Mouse (Mus musculus): ENCODE data around the gene Greb1. TPM values are rescaled to one million over a fixed set of nuclear protein-coding genes. Genes with fewer than 3 reads are reported as not detected.

Greb1 gene
- polyA plus RNA-seq, 1 experiment from 2014 or later, result 5.0 TPM

GRCm38 (mm10) chr12:16662955-16663585 is 137.6 kb downstream of the Greb1 start:
- Histone ChIP-seq H3K27ac (replicated peaks; ENCODE audit: low read depth, low read length) (no peak overlapping the region), H3K4me1 (ENCODE audit: control insufficient read depth, insufficient read depth, low read length) (no peaks in the 10 kb centered on the region), H3K4me2 (ENCODE audit: low read depth, low read length) (no peak overlapping the region), H3K9me3 (replicated peaks; ENCODE audit: control insufficient read depth, low read length) (no peaks in the 10 kb centered on the region), H3K4me3 (ENCODE audit: low read depth, low read length) (no peak overlapping the region), H3K9ac (replicated peaks; ENCODE audit: low read length) (no peak overlapping the region), H3K27me3 (ENCODE audit: control insufficient read depth, insufficient read depth, low read length) (no peaks in the 10 kb centered on the region), H3K36me3 (replicated peaks; ENCODE audit: control insufficient read depth, insufficient read depth, low read depth, low read length) (no peaks in the 10 kb centered on the region)
- 80% methylated on average over 6 of the region's 6 CpGs for WGBS
- ATAC-seq (replicated peaks; ENCODE audit: insufficient number of reproducible peaks, low FRiP score, low TSS enrichment, low read depth) (no peak), DNase-seq (ENCODE audit: low spot score) (no peak)

- Histone ChIP-seq H3K4me2 (ENCODE audit: low read depth, low read length) (no peak overlapping the region), H3K36me3 (replicated peaks; ENCODE audit: control insufficient read depth, insufficient read depth, low read depth, low read length) (no peaks in the 10 kb centered on the region), H3K27me3 (ENCODE audit: control insufficient read depth, insufficient read depth, low read length) (no peaks in the 10 kb centered on the region), H3K9ac (replicated peaks; ENCODE audit: low read length) (no peak overlapping the region), H3K27ac (replicated peaks; ENCODE audit: low read depth, low read length) (no peak overlapping the region), H3K4me1 (ENCODE audit: control insufficient read depth, insufficient read depth, low read length) (no peaks in the 10 kb centered on the region), H3K4me3 (ENCODE audit: low read depth, low read length) (no peak overlapping the region), H3K9me3 (replicated peaks; ENCODE audit: control insufficient read depth, low read length) (no peaks in the 10 kb centered on the region)
- 87% methylated on average over 2 of the region's 2 CpGs for WGBS
- DNase-seq (ENCODE audit: low spot score) (no peak), ATAC-seq (replicated peaks; ENCODE audit: insufficient number of reproducible peaks, low FRiP score, low TSS enrichment, low read depth) (no peak)
These were observed 138.8 kb downstream of the Greb1 start for GRCm38 (mm10) chr12:16661936-16662335.

GRCm38 (mm10) chr12:16661459-16661858 is 139.2 kb downstream of the Greb1 start:
- Histone ChIP-seq H3K27me3 (ENCODE audit: control insufficient read depth, insufficient read depth, low read length) (no peaks in the 10 kb centered on the region), H3K4me1 (ENCODE audit: control insufficient read depth, insufficient read depth, low read length) (no peaks in the 10 kb centered on the region), H3K4me3 (ENCODE audit: low read depth, low read length) (no peak overlapping the region), H3K4me2 (ENCODE audit: low read depth, low read length) (no peak overlapping the region), H3K36me3 (replicated peaks; ENCODE audit: control insufficient read depth, insufficient read depth, low read depth, low read length) (no peaks in the 10 kb centered on the region), H3K9ac (replicated peaks; ENCODE audit: low read length) (no peak overlapping the region), H3K27ac (replicated peaks; ENCODE audit: low read depth, low read length) (no peak overlapping the region), H3K9me3 (replicated peaks; ENCODE audit: control insufficient read depth, low read length) (no peaks in the 10 kb centered on the region)
- no peak for ATAC-seq (replicated peaks; ENCODE audit: insufficient number of reproducible peaks, low FRiP score, low TSS enrichment, low read depth)
- DNase-seq (ENCODE audit: low spot score), result no peak
- WGBS, result 87% methylated on average over 10 of the region's 10 CpGs

- no peaks in the 10 kb centered on the region for H3K9me3 ChIP-seq (replicated peaks; ENCODE audit: control insufficient read depth, low read length)
- no peak overlapping the region for H3K27ac ChIP-seq (replicated peaks; ENCODE audit: low read depth, low read length)
- no peaks in the 10 kb centered on the region for H3K4me1 ChIP-seq (ENCODE audit: control insufficient read depth, insufficient read depth, low read length)
- no peak overlapping the region for H3K4me3 ChIP-seq (ENCODE audit: low read depth, low read length)
- DNase-seq (ENCODE audit: low spot score), result no peak
- no peak for ATAC-seq (replicated peaks; ENCODE audit: insufficient number of reproducible peaks, low FRiP score, low TSS enrichment, low read depth)
- no peaks in the 10 kb centered on the region for H3K36me3 ChIP-seq (replicated peaks; ENCODE audit: control insufficient read depth, insufficient read depth, low read depth, low read length)
- H3K9ac ChIP-seq (replicated peaks; ENCODE audit: low read length), result no peak overlapping the region
- WGBS, result 79% methylated on average over 5 of the region's 5 CpGs
- H3K4me2 ChIP-seq (ENCODE audit: low read depth, low read length), result no peak overlapping the region
- H3K27me3 ChIP-seq (ENCODE audit: control insufficient read depth, insufficient read depth, low read length), result peaks cover 15% of the 10 kb centered on the region
These were observed 143.5 kb downstream of the Greb1 start for GRCm38 (mm10) chr12:16656906-16657875.

- no peaks in the 10 kb centered on the region for H3K36me3 ChIP-seq (replicated peaks; ENCODE audit: control insufficient read depth, insufficient read depth, low read depth, low read length)
- ATAC-seq (replicated peaks; ENCODE audit: insufficient number of reproducible peaks, low FRiP score, low TSS enrichment, low read depth) (no peak), DNase-seq (ENCODE audit: low spot score) (no peak)
- no peaks in the 10 kb centered on the region for H3K9me3 ChIP-seq (replicated peaks; ENCODE audit: control insufficient read depth, low read length)
- whole genome bisulfite sequencing, result 77% methylated on average over 4 of the region's 4 CpGs
- H3K4me3 ChIP-seq (ENCODE audit: low read depth, low read length), result no peak overlapping the region
- H3K27me3 ChIP-seq (ENCODE audit: control insufficient read depth, insufficient read depth, low read length), result peaks cover 15% of the 10 kb centered on the region
- H3K27ac ChIP-seq (replicated peaks; ENCODE audit: low read depth, low read length), result no peak overlapping the region
- no peak overlapping the region for H3K4me2 ChIP-seq (ENCODE audit: low read depth, low read length)
- H3K9ac ChIP-seq (replicated peaks; ENCODE audit: low read length), result no peak overlapping the region
- H3K4me1 ChIP-seq (ENCODE audit: control insufficient read depth, insufficient read depth, low read length), result no peaks in the 10 kb centered on the region
These were observed 145.1 kb downstream of the Greb1 start for GRCm38 (mm10) chr12:16655604-16656003.

GRCm38 (mm10) chr12:16653332-16654093 is 147.2 kb downstream of the Greb1 start, which contains the start of gene Ntsr2:
Gene Ntsr2 (plus strand): TSS chr12:16653382.
- peak; percentile 79 for ATAC-seq (replicated peaks; ENCODE audit: insufficient number of reproducible peaks, low FRiP score, low TSS enrichment, low read depth)
- peak within 1 kb of the TSS; percentile 10; the same call in 1 of the 2 replicates for H3K4me3 ChIP-seq (ENCODE audit: low read depth, low read length)
- H3K9ac ChIP-seq (replicated peaks; ENCODE audit: low read length), result no peak within 1 kb of the TSS

GRCm38 (mm10) chr12:16649819-16650218 is 150.9 kb downstream of the Greb1 start:
- 86% methylated on average over 6 of the region's 6 CpGs for WGBS
- Histone ChIP-seq H3K9ac (replicated peaks; ENCODE audit: low read length) (no peak overlapping the region), H3K27me3 (ENCODE audit: control insufficient read depth, insufficient read depth, low read length) (peaks cover 15% of the 10 kb centered on the region), H3K4me1 (ENCODE audit: control insufficient read depth, insufficient read depth, low read length) (no peaks in the 10 kb centered on the region), H3K9me3 (replicated peaks; ENCODE audit: control insufficient read depth, low read length) (no peaks in the 10 kb centered on the region), H3K4me2 (ENCODE audit: low read depth, low read length) (no peak overlapping the region), H3K27ac (replicated peaks; ENCODE audit: low read depth, low read length) (no peak overlapping the region), H3K36me3 (replicated peaks; ENCODE audit: control insufficient read depth, insufficient read depth, low read depth, low read length) (no peaks in the 10 kb centered on the region), H3K4me3 (ENCODE audit: low read depth, low read length) (no peak overlapping the region)
- DNase-seq (ENCODE audit: low spot score) (no peak), ATAC-seq (replicated peaks; ENCODE audit: insufficient number of reproducible peaks, low FRiP score, low TSS enrichment, low read depth) (no peak)

More at GRCm38 (mm10) chr12:16653332-16654093, 147.2 kb downstream of the Greb1 start, which contains the start of gene Ntsr2:
- peak within 1 kb of the TSS; percentile 45 for H3K4me2 ChIP-seq (ENCODE audit: low read depth, low read length)
- peak; percentile 80 for DNase-seq (ENCODE audit: low spot score)
- H3K4me1 ChIP-seq (ENCODE audit: control insufficient read depth, insufficient read depth, low read length), result no peaks in the 10 kb centered on the region
- H3K36me3 ChIP-seq (replicated peaks; ENCODE audit: control insufficient read depth, insufficient read depth, low read depth, low read length), result no peaks in the 10 kb centered on the region
- H3K27ac ChIP-seq (replicated peaks; ENCODE audit: low read depth, low read length), result no peak within 1 kb of the TSS
- WGBS, result 9% methylated on average over 49 of the region's 58 CpGs
- no peaks in the 10 kb centered on the region for H3K9me3 ChIP-seq (replicated peaks; ENCODE audit: control insufficient read depth, low read length)
- peaks cover 15% of the 10 kb centered on the region for H3K27me3 ChIP-seq (ENCODE audit: control insufficient read depth, insufficient read depth, low read length)

Data from embryonic facial prominence, embryonic 11.5 days (tissue).